Mouse (Mus musculus) hematopoietic multipotent progenitor cell, adult 10-12 weeks (in vitro differentiated cells): ENCODE results near the gene Mapkapk2. TPM values are rescaled to one million over a fixed set of nuclear protein-coding genes. Genes with fewer than 3 reads are reported as not detected.

Experiments used
- polyA plus RNA-seq: library from polyadenylated mRNA; stranded (reverse); fragments of >175 nt; gene quantifications from 2 replicates; pipeline ENCODE4 v1.2.3, GENCODE M21; 2012; ENCODE audit warnings: low replicate concordance

Mapkapk2 gene
- polyA plus RNA-seq = 88.2 and 202 TPM in 2 replicates

DNA sequence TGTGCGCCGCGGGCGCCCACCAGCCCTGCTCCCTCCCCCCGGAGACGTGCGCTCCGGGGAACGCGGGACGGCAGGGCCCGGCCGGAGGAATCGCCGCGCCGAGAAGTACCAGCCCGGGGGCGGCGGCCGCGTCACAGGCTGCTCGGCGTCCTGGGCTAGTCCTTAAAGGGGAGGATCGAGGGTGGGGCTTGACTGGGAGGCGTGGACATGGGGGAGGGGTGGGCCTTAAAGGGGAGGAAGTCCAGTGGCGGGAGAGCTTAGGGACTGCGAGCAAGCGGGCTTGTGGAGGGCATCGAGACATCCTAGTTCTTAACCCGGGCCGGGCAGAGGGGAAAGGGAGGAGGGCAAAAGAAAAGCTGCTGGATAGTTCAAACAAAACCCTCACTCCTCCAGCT is at the start of gene Mapkapk2:
Mapkapk2 (minus strand) TSS at position 127 of the 395 bp plus-strand sequence.

DNA sequence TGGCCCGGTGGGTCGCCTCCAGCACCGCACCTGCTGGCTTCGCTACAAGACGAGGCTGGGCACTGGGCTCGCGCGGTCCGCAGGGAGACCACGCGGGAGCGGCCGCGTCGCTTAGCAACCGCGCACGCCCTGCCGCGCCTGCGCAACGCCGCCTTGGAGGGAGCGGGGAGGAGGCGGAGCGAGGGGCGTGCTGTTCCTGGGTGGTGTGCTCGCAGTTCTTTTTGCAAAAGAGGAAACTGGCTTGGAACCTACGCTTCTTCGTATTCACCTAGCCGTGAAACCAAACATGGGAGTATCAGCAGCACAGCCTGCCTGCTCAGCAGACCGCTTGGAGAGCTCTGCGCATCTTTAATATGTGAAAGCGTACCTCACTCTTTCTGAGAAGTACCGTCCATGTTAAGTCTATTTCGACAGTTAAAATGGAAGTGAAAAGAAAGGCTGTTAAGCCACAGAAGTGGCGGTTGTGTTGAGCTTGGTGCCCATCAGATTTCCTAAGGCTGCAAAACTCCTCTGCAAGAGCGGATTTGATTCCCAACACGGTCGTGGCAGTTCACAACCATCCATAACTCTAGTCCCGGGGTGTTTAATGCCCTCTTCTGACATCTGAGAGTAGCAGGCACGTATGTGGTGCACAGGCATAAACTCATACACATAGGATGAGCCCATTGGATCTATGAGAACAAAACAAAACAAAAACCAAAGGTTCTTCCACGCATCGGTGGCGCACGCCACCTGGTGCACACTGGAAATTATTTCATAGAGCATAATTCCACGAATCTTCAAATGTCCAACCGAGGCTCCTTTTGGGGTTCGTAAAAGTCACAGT is 40.8 kb upstream of the Mapkapk2 start, which contains the start of gene Dyrk3:
Dyrk3 (minus strand) TSS at position 150 of the 826 bp plus-strand sequence.

DNA sequence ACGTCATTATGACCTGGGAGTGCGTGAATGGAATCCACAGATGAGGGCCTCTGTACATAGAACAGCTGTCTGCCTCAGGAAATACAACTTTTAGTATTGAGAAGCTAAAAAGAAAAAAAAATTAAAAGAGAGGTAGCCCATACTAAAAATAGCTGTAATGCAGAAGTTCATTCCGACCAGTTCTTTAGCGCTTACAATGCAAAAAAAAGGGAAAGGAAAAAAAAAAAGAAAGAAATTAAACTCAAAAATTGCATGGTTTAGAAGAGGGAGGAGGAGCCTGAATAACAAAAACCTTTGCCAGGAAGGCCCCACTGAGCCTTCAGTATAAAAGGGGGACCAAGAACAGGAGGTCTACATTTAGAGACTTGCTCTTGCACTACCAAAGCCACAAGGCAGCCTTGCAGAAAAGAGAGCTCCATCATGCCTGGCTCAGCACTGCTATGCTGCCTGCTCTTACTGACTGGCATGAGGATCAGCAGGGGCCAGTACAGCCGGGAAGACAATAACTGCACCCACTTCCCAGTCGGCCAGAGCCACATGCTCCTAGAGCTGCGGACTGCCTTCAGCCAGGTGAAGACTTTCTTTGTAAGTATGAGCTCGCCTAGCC is 78.0 kb downstream of the Mapkapk2 start, which contains the start of gene Il10:
Il10 (plus strand) TSS at position 354 of the 607 bp plus-strand sequence.

Other genes with a start within 250 kb of the Mapkapk2 start
- gene Fcmr, start 232.2 kb downstream of the Mapkapk2 start, polyA plus RNA-seq = 2,209 and 5,805 TPM in 2 replicates
- not detected in 2 replicates for gene Il24, start 210.4 kb downstream of the Mapkapk2 start, polyA plus RNA-seq
- not detected in 2 replicates for gene Il20, start 186.4 kb downstream of the Mapkapk2 start, polyA plus RNA-seq
- not detected in 2 replicates for gene Il19, start 157.7 kb downstream of the Mapkapk2 start, polyA plus RNA-seq
- gene Il10, start 78.0 kb downstream of the Mapkapk2 start, polyA plus RNA-seq = 0.18 TPM in 1 of 2 replicates, not detected in the other
- 1.6 and 3.0 TPM in 2 replicates for gene Dyrk3, start 40.5 kb upstream of the Mapkapk2 start, polyA plus RNA-seq
- gene Eif2d, start 55.4 kb upstream of the Mapkapk2 start, polyA plus RNA-seq = 18.1 and 18.7 TPM in 2 replicates
- 31.8 and 44.5 TPM in 2 replicates for gene Rassf5, start 147.4 kb upstream of the Mapkapk2 start, polyA plus RNA-seq
- gene Ikbke, start 181.8 kb upstream of the Mapkapk2 start, polyA plus RNA-seq = 24.6 and 29.1 TPM in 2 replicates